In genomic region chr5:125339851-125340531, GRCm38 (mm10) we compare ENCODE assay signal across 8 mouse cellular contexts. TPM values are rescaled to one million over a fixed set of nuclear protein-coding genes. Genes with fewer than 3 reads are reported as not detected.
DNase-seq lines count a peak whose midpoint lies in the region; ATAC-seq lines count a peak whose summit lies in the region.

No protein-coding gene starts in this region.

- 2% methylated on average over 25 of the region's 25 CpGs for WGBS in hindbrain, embryonic 13.5 days
- WGBS in limb, embryonic 15.5 days: 3% methylated on average over 25 of the region's 25 CpGs

- peak overlapping the region; percentile 18; the same call in 1 of the 2 replicates for H3K27ac ChIP-seq in hindbrain, embryonic 13.5 days
- H3K27ac ChIP-seq in limb, embryonic 15.5 days: peak overlapping the region; percentile 51

- peak overlapping the region; percentile 77 for H3K9ac ChIP-seq in hindbrain, embryonic 13.5 days
- H3K9ac ChIP-seq in limb, embryonic 15.5 days: peak overlapping the region; percentile 50

- H3K4me3 ChIP-seq in erythroblast, embryonic 14.5 days (replicated peaks): peak overlapping the region; percentile 87
- H3K4me3 ChIP-seq in hindbrain, embryonic 13.5 days: peak overlapping the region; percentile 64
- H3K4me3 ChIP-seq in limb, embryonic 15.5 days: peak overlapping the region; percentile 74

- ATAC-seq in hindbrain, embryonic 13.5 days (ENCODE audit: low FRiP score): no peak
- 0 out of 2 replicates have a peak, but pooled peaks have one; percentile 1 for ATAC-seq in limb, embryonic 15.5 days (ENCODE audit: insufficient number of reproducible peaks, low FRiP score, low TSS enrichment, low read depth)

- peaks cover 68% of the 10 kb centered on the region for H3K4me1 ChIP-seq in erythroblast, embryonic 14.5 days (ENCODE audit: control insufficient read depth)
- peaks cover 34% of the 10 kb centered on the region for H3K4me1 ChIP-seq in hindbrain, embryonic 13.5 days (replicated peaks)
- H3K4me1 ChIP-seq in limb, embryonic 15.5 days: peaks cover 23% of the 10 kb centered on the region

- peaks cover 29% of the 10 kb centered on the region for H3K36me3 ChIP-seq in erythroblast, embryonic 14.5 days (ENCODE audit: control insufficient read depth)
- no peaks in the 10 kb centered on the region for H3K36me3 ChIP-seq in hindbrain, embryonic 13.5 days
- no peaks in the 10 kb centered on the region for H3K36me3 ChIP-seq in limb, embryonic 15.5 days

- no peaks in the 10 kb centered on the region for H3K9me3 ChIP-seq in erythroblast, embryonic 14.5 days (ENCODE audit: control insufficient read depth, low read length)
- H3K9me3 ChIP-seq in hindbrain, embryonic 13.5 days: no peaks in the 10 kb centered on the region
- no peaks in the 10 kb centered on the region for H3K9me3 ChIP-seq in limb, embryonic 15.5 days

- H3K4me2 ChIP-seq in hindbrain, embryonic 13.5 days: peak overlapping the region; percentile 94
- H3K4me2 ChIP-seq in limb, embryonic 15.5 days: peak overlapping the region; percentile 94

- H3K27me3 ChIP-seq in erythroblast, embryonic 14.5 days (ENCODE audit: control insufficient read depth): no peaks in the 10 kb centered on the region
- peaks cover 22% of the 10 kb centered on the region for H3K27me3 ChIP-seq in hindbrain, embryonic 13.5 days
- no peaks in the 10 kb centered on the region for H3K27me3 ChIP-seq in limb, embryonic 15.5 days

- peak; percentile 22 to 28 for DNase-seq in thymus, adult 18-20 months
- DNase-seq in thymus, postnatal 25 days: no peak
- DNase-seq in neural tube, embryonic 10.5 days (ENCODE audit: extremely low spot score, low spot score): peak; percentile 55
- DNase-seq in natural killer cell, adult 2 months (ENCODE audit: low spot score in 2 of 2): no peak
- no peak for DNase-seq in cerebellum, adult 11 months

RNA-seq across cellular contexts. Expression of gene Scarb1, which starts 0.9 kb away (rescaled TPM):
- 7.0 and 10.9 TPM in 2 replicates for polyA plus RNA-seq in erythroblast, embryonic 14.5 days (2012)
- 27.4 and 28.0 TPM in 2 replicates for polyA plus RNA-seq in hindbrain, embryonic 13.5 days (2015; fragmentation: Nextera tagmentation; extraction: Ambion mirVana)
- 57.2 and 65.1 TPM in 2 replicates for polyA plus RNA-seq in limb, embryonic 15.5 days (2015; fragmentation: Nextera tagmentation; extraction: Ambion mirVana)

RNA-seq across cellular contexts. Expression of gene Gm10382, which starts 49.1 kb away (rescaled TPM):
- polyA plus RNA-seq in erythroblast, embryonic 14.5 days (2012): 0.06 TPM in 1 of 2 replicates, not detected in the other
- 0.55 and 1.1 TPM in 2 replicates for polyA plus RNA-seq in hindbrain, embryonic 13.5 days (2015; fragmentation: Nextera tagmentation; extraction: Ambion mirVana)
- polyA plus RNA-seq in limb, embryonic 15.5 days (2015; fragmentation: Nextera tagmentation; extraction: Ambion mirVana): 0.14 and 0.32 TPM in 2 replicates

RNA-seq across cellular contexts. Expression of gene Ubc, which starts 50.0 kb away (rescaled TPM):
- 17.4 and 56.1 TPM in 2 replicates for polyA plus RNA-seq in erythroblast, embryonic 14.5 days (2012)
- 1,201 and 1,293 TPM in 2 replicates for polyA plus RNA-seq in hindbrain, embryonic 13.5 days (2015; fragmentation: Nextera tagmentation; extraction: Ambion mirVana)
- 1,133 and 1,236 TPM in 2 replicates for polyA plus RNA-seq in limb, embryonic 15.5 days (2015; fragmentation: Nextera tagmentation; extraction: Ambion mirVana)

Comparison
In these comparisons a context has a peak if more than half of its experiments do, and no peak if none do; other contexts are left out.
1. DNase-seq: peak in thymus, adult 18-20 months (2 of 2) and neural tube, embryonic 10.5 days (single experiment); none in thymus, postnatal 25 days (single experiment), natural killer cell, adult 2 months (0 of 2) and cerebellum, adult 11 months (single experiment).
2. RNA of gene Ubc, which starts 50.0 kb away (polyA plus RNA-seq): 1,201 to 1,293 TPM in hindbrain, embryonic 13.5 days and 1,133 to 1,236 TPM in limb, embryonic 15.5 days; 17.4 to 56.1 TPM in erythroblast, embryonic 14.5 days; every median in the first group is over 10 times any median in the second.
3. Peak in every context shown above with its lines, with median percentiles within 50 percentile points of each other: H3K4me3 ChIP-seq.